Mouse (Mus musculus) right cerebral cortex, postnatal 4 days (tissue): ENCODE measurements at regions not wholly inside any gene's neighbourhood (a gene's known extent, or its start where the extent isn't known, plus 50 kb on each side); places are given as distances from the start of the nearest gene placed in this dataset.
A peak's percentile ranks its signal among the peaks of the same experiment; 100 is the strongest.
"Not testable (repeated sequence)": the region's sequence is repeated elsewhere in the genome, so short reads cannot be mapped to it uniquely, and the experiment has no call there.

Experiments
- DNase-seq: peaks from one replicate; pipeline ENCODE4 v3.0.0-alpha.2; 2022

DNA sequence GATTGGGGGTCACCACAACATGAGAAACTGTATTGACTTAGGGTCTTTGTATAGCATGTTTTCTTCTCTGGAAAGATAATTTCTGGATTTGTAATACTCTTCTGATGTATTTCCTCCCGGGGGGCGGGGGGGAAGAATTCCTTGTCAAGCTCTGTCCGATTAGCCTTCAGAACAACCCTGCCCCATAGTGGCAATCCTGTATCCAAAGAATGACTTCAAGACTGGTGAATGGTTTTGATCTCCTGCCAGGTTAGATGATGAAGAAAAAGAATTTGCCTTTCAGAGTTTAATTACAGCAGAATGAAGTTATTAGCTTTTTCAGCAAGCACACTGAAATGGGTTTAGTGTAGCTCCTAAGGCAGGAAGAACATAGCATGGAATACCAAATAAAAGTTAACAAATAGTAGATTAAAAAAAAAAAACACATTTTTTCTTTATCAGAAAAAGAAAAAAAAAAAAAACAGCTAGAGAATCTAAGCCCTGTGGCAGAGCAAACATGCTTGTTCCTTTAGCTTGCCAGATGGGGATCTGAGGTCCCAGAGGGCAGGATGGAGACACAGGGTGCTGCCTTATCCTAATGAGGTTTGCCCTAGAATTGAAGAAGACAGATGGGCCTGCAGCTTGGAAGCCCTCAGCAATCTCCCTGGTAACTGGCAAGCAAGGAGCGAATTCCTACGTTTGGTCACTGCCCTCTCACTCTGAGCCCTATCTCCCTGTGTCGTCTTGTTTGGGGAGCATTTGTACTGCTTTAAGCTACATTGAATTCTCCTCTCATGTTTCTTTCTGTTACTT is 280.9 kb upstream of the Gm9972 start:
- no peak for DNase-seq

DNA sequence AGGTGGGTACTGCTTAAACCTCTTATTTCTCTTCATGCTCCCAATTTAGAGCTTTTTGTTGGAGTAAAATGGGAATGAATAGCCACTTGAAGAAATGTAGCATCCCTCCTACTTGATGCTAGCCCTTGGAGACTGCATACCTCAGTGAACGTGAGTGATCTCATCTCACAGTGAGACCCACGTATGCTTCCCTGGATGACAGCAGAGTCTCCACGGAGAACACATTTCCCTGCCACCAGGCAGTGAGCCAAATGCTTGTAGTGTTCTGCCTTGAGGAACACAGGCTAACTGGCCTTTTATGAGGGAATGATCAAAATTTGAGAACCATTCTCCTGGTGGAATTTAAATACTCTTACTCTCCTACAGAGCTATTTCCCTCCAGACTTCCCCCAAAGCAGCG is 280.1 kb upstream of the Gm9972 start:
- DNase-seq = no peak

- DNase-seq = no peak
Observed at GRCm38 (mm10) chr11:42765213-42765612, 270.3 kb upstream of the Gm9972 start.

- no peak for DNase-seq
Observed at GRCm38 (mm10) chr11:42775074-42775676, 260.4 kb upstream of the Gm9972 start.

GRCm38 (mm10) chr11:42811487-42811886 is 224.1 kb upstream of the Gm9972 start:
- DNase-seq = no peak

DNA sequence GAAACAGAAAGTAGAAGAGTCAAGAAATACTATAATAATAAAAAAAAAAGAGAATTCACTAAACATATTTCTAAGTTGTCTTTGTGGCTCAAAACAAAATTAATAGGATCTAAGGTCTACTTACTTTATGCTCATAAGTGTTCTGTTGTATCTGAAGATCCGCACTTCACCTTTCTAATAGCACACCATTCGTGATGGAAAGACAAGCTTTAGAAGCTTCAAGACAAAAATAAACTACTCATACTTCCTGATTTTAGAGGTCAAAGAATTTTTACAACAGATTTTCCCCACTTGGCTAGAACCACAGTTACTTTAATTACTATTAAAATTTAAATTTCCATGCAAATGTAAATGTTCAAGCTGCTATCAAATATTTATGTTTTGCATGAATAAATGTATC is 219.8 kb upstream of the Gm9972 start:
- no peak for DNase-seq

- no peak for DNase-seq
Observed at GRCm38 (mm10) chr11:42822835-42823234, 212.7 kb upstream of the Gm9972 start.

- DNase-seq = no peak
Observed at GRCm38 (mm10) chr11:42845795-42846194, 189.8 kb upstream of the Gm9972 start.

DNA sequence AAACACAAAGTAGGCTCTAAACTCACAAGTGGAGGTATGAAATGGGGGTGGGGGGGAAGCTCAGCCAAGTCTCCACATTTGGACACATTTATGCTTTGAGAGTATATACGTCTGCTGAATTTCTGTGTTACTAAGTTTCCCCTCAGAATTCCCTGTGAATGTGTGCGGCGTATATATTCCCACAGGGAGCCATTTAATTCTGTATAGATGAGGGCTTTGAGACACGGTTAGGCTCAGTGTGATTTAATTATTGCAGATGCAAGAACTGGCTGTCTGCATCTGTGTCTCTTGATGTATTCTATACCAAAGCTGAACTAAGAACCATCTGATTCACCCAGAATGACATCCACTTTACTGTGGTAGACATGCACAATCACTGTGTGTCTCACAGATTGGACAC is 181.1 kb upstream of the Gm9972 start:
- DNase-seq = no peak

DNA sequence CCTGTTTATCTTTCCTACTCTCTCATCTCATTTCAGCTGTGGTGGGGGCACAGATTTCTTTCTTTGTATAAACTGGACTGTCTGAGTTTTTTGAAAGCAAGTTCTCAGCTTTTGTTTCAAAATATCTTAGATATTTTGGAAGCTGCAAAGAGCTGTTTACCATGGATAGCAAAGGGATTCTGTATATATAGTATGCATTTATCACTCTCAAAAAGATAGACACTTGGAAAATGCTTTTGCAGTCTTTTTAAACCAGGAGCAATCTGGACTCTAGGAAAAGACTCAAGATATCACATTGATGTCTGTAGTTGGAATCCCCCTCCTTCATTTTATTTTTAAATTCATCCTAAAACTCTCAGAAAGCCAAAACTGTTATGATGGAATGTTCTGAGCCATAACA is 177.9 kb upstream of the Gm9972 start:
- DNase-seq = no peak

- DNase-seq = no peak
Observed at GRCm38 (mm10) chr11:42874056-42874455, 161.5 kb upstream of the Gm9972 start.

- DNase-seq = no peak
Observed at GRCm38 (mm10) chr11:42900024-42900423, 135.5 kb upstream of the Gm9972 start.

GRCm38 (mm10) chr11:42903459-42904012 is 132.0 kb upstream of the Gm9972 start:
- DNase-seq = no peak

DNA sequence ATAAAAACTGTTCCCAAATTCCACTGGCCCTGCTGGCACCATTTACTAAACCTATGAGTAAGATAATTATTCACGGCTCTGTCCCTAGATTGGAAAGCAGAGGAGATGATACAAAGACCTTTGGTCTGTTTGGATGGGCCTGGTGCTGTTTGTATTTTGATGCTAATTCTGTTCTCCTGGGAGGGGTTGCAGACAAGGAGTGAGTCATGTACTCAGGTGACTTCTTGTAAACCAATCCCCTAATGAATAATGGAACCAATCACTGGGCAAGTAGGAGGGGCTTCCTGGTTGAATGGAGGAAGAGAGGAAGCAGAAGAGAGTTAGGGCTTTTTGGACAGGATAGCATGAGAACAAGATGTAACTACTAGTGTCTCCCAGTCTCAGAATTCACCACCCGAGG is 130.0 kb upstream of the Gm9972 start:
- no peak for DNase-seq

DNA sequence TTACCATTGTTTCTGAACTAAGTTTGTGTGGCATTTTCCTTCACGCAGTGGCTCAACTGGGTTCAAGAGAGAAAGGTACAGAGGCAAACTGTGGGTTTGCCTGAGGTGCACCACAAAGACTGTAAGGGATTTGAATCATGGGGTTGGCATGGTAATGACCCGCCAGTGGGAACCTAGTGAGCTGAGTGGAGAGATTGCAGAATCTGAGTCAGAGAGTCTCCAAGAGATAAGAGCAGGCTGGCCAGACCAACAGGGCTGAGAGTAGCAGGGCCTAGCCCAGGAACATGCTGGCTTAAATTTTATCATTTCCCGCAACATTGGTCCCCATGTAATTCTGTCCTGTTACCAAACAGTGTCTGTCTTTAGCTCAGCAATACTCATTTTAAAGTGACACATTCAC is 129.5 kb upstream of the Gm9972 start:
- DNase-seq = no peak

DNA sequence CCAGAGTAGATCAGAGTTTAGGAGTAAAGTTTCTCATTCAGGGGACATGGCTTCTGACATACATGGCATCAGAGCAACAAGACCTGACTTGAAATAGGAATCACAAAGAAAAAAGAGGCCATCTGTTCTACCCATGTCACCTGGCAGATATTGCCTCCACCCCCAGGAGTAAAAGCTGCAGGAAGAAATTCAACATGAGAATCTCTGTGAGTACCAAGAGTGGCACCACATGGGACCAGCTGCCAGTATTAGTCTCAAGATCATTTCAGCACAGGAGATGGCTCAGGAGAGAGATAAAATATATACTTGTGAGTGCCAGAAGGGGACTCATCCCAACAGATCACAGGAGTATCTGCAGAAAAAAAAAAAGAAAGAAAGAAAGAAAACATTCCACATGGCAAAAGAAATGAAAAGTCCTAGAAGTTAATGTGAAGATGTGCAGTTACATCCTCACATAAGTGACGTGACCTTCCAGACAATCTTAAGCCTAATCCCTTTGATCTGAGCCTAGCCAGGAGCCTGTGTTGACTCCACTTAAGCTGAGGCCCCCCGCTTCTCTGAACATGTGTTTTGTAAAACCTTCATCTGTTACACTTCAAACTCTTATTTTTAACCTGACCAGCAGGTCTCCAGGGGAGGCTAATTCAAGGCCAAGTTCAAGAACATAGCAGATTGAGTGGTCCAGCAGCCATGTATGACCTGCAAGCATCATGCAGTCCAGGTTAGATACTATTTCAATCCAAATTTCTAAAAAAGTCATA is 118.9 kb upstream of the Gm9972 start:
- DNase-seq = no peak

DNA sequence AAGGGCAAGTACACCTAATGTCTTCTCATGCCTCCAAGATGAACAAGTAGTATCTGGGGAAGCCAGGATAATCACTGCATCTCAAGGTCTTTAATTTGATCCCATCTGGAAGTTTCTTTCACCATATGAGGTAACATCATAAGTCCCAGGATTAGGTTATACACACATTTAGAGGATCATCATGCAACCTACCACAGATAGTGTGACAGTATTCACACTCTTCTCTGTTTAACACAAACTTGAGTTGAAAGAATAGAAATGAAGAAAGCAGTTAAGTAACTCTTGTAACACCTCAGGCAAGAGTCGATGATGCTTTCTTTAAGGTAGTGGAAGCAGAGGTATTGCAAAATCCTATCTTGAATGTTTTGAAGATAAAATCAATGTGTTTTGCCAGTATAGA is 116.3 kb upstream of the Gm9972 start:
- DNase-seq = no peak

GRCm38 (mm10) chr11:42927156-42927555 is 108.4 kb upstream of the Gm9972 start:
- DNase-seq = peak; percentile 59

GRCm38 (mm10) chr11:42928916-42929315 is 106.6 kb upstream of the Gm9972 start:
- DNase-seq = no peak

GRCm38 (mm10) chr11:42939271-42939670 is 96.3 kb upstream of the Gm9972 start:
- not testable (repeated sequence) for DNase-seq

DNA sequence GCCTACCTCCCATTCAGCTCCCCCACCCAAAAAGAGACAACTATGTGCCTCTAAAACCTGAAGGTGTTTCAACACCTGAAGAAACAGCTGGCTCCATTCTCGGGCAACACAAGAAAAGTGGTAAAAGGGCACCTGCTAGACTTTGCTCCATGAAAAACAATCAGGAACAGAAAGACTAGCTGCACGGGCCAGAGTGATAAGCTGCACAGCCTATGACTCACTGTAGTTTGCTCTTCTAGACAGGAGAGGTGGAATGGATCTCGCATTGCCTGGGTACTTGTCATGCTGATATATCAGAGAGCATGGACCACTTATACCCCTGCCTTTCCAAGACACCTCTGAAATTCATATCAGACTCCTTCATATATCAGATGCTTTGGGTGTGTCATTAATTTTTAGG is 94.0 kb upstream of the Gm9972 start:
- DNase-seq = no peak

GRCm38 (mm10) chr11:42942284-42942683 is 93.3 kb upstream of the Gm9972 start:
- DNase-seq = no peak

GRCm38 (mm10) chr11:42944573-42944972 is 91.0 kb upstream of the Gm9972 start:
- no peak for DNase-seq

DNA sequence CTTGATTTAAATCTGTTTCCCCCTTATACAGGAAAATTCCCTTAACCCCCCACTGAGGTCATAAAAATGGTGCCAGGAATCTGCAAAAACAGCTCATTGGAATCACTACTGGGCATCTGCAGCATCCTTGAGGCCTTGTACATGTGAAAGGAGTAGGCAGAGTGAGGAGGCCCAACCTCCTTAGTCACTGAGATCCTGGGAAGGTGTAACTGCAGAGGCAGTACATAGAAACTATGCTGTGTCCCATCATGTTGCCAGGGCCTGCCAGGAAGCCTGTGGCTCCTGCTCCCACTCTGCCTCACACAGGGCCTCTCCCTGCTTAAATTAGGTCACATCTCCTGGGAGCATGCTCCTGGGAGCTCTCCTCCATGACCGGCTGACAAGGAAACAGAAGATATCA is 85.7 kb upstream of the Gm9972 start:
- no peak for DNase-seq
